Mouse (Mus musculus) olfactory bulb, adult 2 months (tissue): Measurements from ENCODE around the gene Slc29a4. TPM values are rescaled to one million over a fixed set of nuclear protein-coding genes. Genes with fewer than 3 reads are reported as not detected.

Experiments used
- H3K27ac ChIP-seq: fragments of 200-500 bp; 2 replicates; pipeline ENCODE4 v1.5.1; 2012; ENCODE audit warnings: low read depth, low read length; ENCODE audit not compliant: insufficient read depth
- H3K4me1 ChIP-seq: fragments of 200-500 bp; 2 replicates; pipeline ENCODE4 v1.6.1; 2012; ENCODE audit warnings: low read length; ENCODE audit not compliant: control insufficient read depth, insufficient read depth
- H3K4me3 ChIP-seq: fragments of 200-500 bp; 2 replicates; pipeline ENCODE4 v1.5.1; 2012; ENCODE audit warnings: mild to moderate bottlenecking, low read depth, low read length, moderate library complexity; ENCODE audit not compliant: insufficient read depth
- CTCF ChIP-seq: fragments of 200-500 bp; IDR thresholded peaks from 2 replicates; pipeline ENCODE4 v1.5.1; 2012; ENCODE audit warnings: low read depth, mild to moderate bottlenecking, low read length, moderate library complexity; ENCODE audit not compliant: insufficient read depth
- POLR2A ChIP-seq: fragments of 200-500 bp; IDR thresholded peaks from 2 replicates; pipeline ENCODE4 v1.6.1; 2012; ENCODE audit warnings: mild to moderate bottlenecking, low read depth, low read length, moderate library complexity; ENCODE audit not compliant: insufficient read depth
- WGBS: fragments of 180-500 bp; shearing (Covaris S2); methylation state at CpG from one replicate; pipeline ENCODE4 v1.1.7; 2018; 5-methylcytosine and 5-hydroxymethylcytosine counted together
- polyA plus RNA-seq: library from polyadenylated mRNA; stranded (reverse); fragments of >200 nt; gene quantifications from 2 replicates; pipeline ENCODE4 v1.2.4, GENCODE M21; 2012; ENCODE audit warnings: low replicate concordance; ENCODE audit not compliant: missing spikeins, insufficient read depth, insufficient read length

The Slc29a4 gene
- not detected in 2 replicates for polyA plus RNA-seq

GRCm38 (mm10) chr5:142692248-142692647 is at the start of gene Slc29a4:
Slc29a4 (plus strand) TSS chr5:142692512.
- no peak within 1 kb of the TSS for H3K27ac ChIP-seq
- TF ChIP-seq CTCF (no peak), POLR2A (no peak)
- whole genome bisulfite sequencing: 22% methylated on average over 14 of the region's 14 CpGs
- H3K4me1 ChIP-seq: peaks cover 30% of the 10 kb centered on the region
- no peak within 1 kb of the TSS for H3K4me3 ChIP-seq

GRCm38 (mm10) chr5:142648162-142648561 is 44.1 kb upstream of the Slc29a4 start:
- Histone ChIP-seq H3K4me1 (0 out of 2 replicates have a peak, but pooled peaks cover under 1% of the 10 kb centered on the region), H3K4me3 (no peak overlapping the region), H3K27ac (no peak overlapping the region)
- no peak for TF ChIP-seq CTCF
- TF ChIP-seq POLR2A: no peak
- 65% methylated on average over 7 of the region's 7 CpGs for WGBS

GRCm38 (mm10) chr5:142649460-142650050 is 42.8 kb upstream of the Slc29a4 start:
- Histone ChIP-seq H3K4me3 (no peak overlapping the region), H3K4me1 (0 out of 2 replicates have a peak, but pooled peaks cover 2% of the 10 kb centered on the region), H3K27ac (no peak overlapping the region)
- TF ChIP-seq CTCF: no peak
- TF ChIP-seq POLR2A: no peak
- WGBS: 91% methylated on average over 4 of the region's 4 CpGs

GRCm38 (mm10) chr5:142650390-142650789 is 41.9 kb upstream of the Slc29a4 start:
- H3K4me3 ChIP-seq: no peak overlapping the region
- 0 out of 2 replicates have a peak, but pooled peaks cover 2% of the 10 kb centered on the region for H3K4me1 ChIP-seq
- 76% methylated on average over 3 of the region's 3 CpGs for WGBS
- H3K27ac ChIP-seq: no peak overlapping the region
- TF ChIP-seq CTCF (no peak), POLR2A (no peak)

DNA sequence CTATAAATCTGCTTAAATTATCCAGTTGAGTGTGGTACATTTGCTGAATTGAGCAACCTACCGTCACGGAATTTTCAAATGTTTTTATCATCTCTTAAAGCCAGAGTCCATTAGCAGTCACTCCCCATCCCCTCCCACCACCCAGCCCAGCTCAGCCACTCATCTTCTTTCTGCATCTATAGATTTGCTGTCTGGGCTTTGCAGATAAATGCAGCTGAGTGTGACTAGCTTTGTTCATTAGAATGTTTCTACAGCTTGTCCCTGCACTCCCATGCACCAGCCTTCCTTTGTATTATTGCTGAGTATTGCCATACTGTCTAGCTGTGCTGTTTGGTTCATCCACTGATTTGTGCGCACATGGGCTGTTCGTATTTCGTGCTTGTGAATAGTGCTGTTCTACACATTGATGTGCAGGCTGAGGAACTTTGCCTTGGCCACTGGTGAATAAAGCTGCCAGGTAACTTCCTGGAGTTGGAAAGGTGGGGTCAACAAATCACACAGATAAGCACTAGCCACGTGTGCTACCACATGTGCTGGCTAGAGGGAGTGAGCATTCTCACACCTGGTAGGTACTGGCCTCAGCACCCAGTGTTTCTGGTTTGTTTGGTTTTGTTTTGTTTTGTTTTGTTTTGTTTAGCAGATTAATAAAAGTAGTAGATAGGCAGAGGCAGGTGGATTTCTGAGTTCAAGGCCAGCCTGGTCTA is 41.4 kb upstream of the Slc29a4 start:
- Histone ChIP-seq H3K4me1 (0 out of 2 replicates have a peak, but pooled peaks cover 2% of the 10 kb centered on the region), H3K27ac (no peak overlapping the region), H3K4me3 (no peak overlapping the region)
- TF ChIP-seq CTCF: no peak
- TF ChIP-seq POLR2A: no peak
- 78% methylated on average over 6 of the region's 6 CpGs for WGBS

DNA sequence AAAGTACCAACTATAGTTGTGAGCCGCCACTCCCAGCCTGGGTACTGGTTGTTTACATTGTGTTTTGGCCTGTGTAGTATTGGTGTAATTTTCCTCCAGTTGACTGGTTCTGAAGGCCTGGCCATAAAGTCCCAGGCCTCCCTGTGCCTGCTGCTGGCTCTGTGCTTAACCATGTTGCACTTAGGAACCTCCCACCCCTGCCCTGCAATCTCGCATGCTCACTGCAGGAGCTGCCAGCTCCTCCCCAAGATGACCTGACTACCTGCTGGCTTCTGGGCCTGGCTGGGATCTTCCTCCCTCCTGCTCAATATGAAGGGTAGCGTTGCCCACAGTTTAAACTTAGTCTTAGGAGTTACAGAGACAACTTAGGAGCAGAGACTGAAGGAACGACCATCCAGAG is 40.0 kb upstream of the Slc29a4 start:
- 79% methylated on average over 4 of the region's 4 CpGs for whole genome bisulfite sequencing
- no peak overlapping the region for H3K4me3 ChIP-seq
- 0 out of 2 replicates have a peak, but pooled peaks cover 2% of the 10 kb centered on the region for H3K4me1 ChIP-seq
- TF ChIP-seq POLR2A (no peak), CTCF (no peak)
- H3K27ac ChIP-seq: no peak overlapping the region

DNA sequence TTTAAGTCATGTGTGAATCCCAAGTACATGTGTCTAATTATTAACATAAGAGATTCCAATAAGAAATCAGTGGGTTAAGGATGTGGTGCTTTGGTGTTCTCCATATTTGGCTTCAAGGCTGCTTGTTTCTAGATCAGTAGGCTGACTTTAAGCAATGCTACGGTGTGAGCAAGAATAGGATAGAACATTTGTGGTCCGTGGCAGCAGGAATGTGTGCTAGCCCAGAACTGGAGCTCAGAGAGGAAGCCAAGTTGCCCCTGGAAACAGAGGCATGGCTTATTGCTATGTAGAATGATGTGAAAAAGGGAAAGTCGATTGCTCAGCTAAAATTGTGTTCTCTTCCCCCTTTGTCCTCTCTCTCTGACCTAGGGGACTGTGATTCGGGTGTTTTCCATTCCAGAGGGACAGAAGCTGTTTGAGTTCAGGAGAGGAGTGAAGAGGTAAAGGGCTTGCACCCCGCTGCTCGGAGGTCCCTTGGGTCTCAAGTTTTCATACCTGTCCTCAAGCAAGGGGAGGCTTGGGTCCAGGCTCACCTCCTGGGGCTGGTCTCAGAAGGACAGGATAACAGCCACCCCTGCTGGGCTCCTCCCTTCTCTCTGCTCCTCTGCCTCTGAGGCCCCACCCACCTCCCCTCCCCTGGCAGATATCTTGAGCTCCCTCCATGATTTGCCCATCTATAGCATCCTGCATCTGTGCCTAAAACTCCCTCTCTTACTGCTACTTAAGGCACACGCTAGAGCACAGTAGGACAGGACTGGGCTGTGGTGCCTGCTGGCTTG is 31.5 kb upstream of the Slc29a4 start:
- TF ChIP-seq POLR2A: no peak
- TF ChIP-seq CTCF: no peak
- WGBS: 68% methylated on average over 7 of the region's 7 CpGs
- Histone ChIP-seq H3K4me3 (no peak overlapping the region), H3K27ac (no peak overlapping the region), H3K4me1 (no peaks in the 10 kb centered on the region)

- 51% methylated on average over 3 of the region's 3 CpGs for WGBS
- H3K27ac ChIP-seq: no peak overlapping the region
- no peak for TF ChIP-seq CTCF
- TF ChIP-seq POLR2A: no peak
- H3K4me1 ChIP-seq: no peaks in the 10 kb centered on the region
- H3K4me3 ChIP-seq: no peak overlapping the region
Measured at GRCm38 (mm10) chr5:142667921-142668320, 24.4 kb upstream of the Slc29a4 start.
